Mouse (Mus musculus): ENCODE data around the gene Ovca2.

GRCm38 (mm10) chr11:75161417-75162008 is 17.1 kb downstream of the Ovca2 start:
- TF ChIP-seq CTCF (IDR thresholded peaks at IDR 0.05; ENCODE audit: extremely low read depth, insufficient read length, insufficient replicate concordance, low read depth, low read length): no peak
- TF ChIP-seq POLR2A (IDR thresholded peaks at IDR 0.05; ENCODE audit: low read depth, low read length): no peak
